Mouse (Mus musculus) bone marrow, adult 2 months (tissue): ENCODE measurements around the gene Pde4d. TPM values are rescaled to one million over a fixed set of nuclear protein-coding genes. Genes with fewer than 3 reads are reported as not detected.

Experiments used
- H3K27ac ChIP-seq: fragments of 200-500 bp; 2 replicates; pipeline ENCODE4 v1.5.1; 2012; ENCODE audit warnings: low read depth, mild to moderate bottlenecking, control low read depth, inconsistent platforms, low read length; ENCODE audit not compliant: control insufficient read depth, poor library complexity, insufficient read depth
- H3K4me1 ChIP-seq: fragments of 200-500 bp; 2 replicates; pipeline ENCODE4 v1.6.1; 2011; ENCODE audit warnings: low read length; ENCODE audit not compliant: control insufficient read depth, insufficient read depth
- H3K4me3 ChIP-seq: fragments of 200-500 bp; replicated peaks from 2 replicates; pipeline ENCODE3; 2011; ENCODE audit warnings: mild to moderate bottlenecking, low read depth, low read length, control low read depth; ENCODE audit not compliant: control insufficient read depth
- CTCF ChIP-seq: fragments of 200-500 bp; IDR thresholded peaks from 2 replicates; pipeline ENCODE4 v1.5.1; 2011; ENCODE audit warnings: low read length, control low read depth; ENCODE audit not compliant: control insufficient read depth, insufficient read depth
- POLR2A ChIP-seq: fragments of 200-500 bp; IDR thresholded peaks from 2 replicates; pipeline ENCODE4 v1.6.1; 2011; ENCODE audit warnings: low read depth, mild to moderate bottlenecking, control low read depth, low read length, borderline replicate concordance; ENCODE audit not compliant: control insufficient read depth
- WGBS: fragments of 180-500 bp; shearing (Covaris S2); methylation state at CpG from one replicate; pipeline ENCODE4 v1.1.7; 2018; 5-methylcytosine and 5-hydroxymethylcytosine counted together
- polyA plus RNA-seq: library from polyadenylated mRNA; stranded (reverse); fragments of >200 nt; gene quantifications from 2 replicates; pipeline ENCODE4 v1.2.4, GENCODE M21; 2011; ENCODE audit warnings: low replicate concordance; ENCODE audit not compliant: missing spikeins, insufficient read depth, insufficient read length

The Pde4d gene
- polyA plus RNA-seq, 1 experiment: 17.6 TPM

DNA sequence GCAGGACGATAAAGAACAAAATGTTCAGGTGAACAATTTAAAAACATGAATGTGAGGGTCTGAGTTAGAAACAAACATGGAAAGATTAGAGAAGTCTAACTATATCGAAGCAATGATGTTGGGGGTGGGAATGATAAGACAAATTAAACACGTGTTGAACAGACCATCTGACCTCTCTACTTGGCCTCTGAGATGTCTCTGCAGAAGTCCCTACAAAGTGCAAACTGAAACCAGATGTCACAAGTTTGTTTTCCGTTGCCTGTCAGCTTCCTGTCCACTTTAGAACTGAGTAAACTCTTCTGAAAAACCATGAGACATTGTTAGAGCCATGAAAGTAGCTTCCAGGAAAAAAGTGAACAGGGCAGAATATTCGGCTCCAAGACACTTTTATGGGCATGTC, 404.3 kb downstream of the Pde4d start:
- H3K4me1 ChIP-seq: no peaks in the 10 kb centered on the region; the same call in 1 of the 2 replicates
- 28% methylated on average over 5 of the region's 5 CpGs for WGBS
- no peak overlapping the region for H3K4me3 ChIP-seq
- TF ChIP-seq CTCF (no peak), POLR2A (no peak)
- H3K27ac ChIP-seq: no peak overlapping the region

DNA sequence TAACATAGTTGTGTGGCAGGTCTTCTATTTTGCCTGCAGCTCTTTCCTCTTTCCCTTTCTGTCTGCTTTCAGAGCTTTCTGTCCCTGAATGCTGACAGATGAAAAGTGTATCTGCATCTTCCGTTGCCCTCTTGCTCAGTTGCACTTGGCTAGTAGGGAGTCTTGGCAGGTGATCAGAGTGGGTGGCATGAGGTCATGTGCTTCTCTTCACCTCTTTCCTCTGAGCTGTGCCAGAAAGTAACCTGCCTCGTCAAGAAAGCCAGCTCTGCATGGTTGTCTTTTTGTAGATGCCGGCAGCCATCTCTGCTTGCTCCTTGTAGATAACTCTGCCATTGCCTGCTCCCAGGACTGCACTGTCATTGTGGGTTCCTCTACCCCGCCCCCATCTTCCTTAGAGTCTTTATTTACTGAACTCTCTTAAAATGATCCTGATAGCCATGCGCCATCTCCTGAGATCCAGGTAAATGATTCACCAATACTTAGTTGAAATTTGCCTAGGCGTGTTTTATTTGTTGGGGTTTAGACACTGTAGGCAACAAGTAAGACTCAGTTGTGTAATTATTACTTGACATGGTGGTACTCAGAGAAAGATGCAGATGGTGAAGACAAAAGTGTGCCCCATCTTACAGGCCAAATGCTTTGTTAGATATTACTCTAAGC, 407.2 kb downstream of the Pde4d start:
- 26% methylated on average over 6 of the region's 6 CpGs for WGBS

DNA sequence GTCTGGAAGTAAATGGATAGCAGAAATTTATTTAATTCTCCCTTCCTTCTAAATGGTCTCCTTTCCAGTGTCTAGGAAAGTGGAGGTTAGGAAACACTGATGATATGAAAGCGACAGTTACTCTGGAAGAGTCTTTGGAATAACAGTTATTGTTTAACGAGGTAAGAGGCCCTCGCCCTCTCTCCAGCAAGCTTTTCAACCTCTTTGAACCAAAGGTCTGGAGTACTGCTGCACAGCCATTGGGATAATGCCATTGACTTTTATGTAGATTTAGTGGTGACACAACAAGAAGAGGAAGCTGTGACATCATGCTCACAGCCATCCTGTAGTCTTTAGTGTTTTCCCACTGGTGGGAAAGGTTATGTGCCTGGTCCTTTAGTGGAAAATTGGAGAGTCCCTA, 409.6 kb downstream of the Pde4d start:
- H3K4me3 ChIP-seq: no peak overlapping the region
- no peaks in the 10 kb centered on the region; the same call in 1 of the 2 replicates for H3K4me1 ChIP-seq
- TF ChIP-seq POLR2A (no peak), CTCF (no peak)
- no peak overlapping the region for H3K27ac ChIP-seq
- 83% methylated on average over 3 of the region's 3 CpGs for whole genome bisulfite sequencing

More for the DNA sequence above, 407.2 kb downstream of the Pde4d start:
- no peaks in the 10 kb centered on the region; the same call in 1 of the 2 replicates for H3K4me1 ChIP-seq
- H3K4me3 ChIP-seq: peak overlapping the region; percentile 51
- H3K27ac ChIP-seq: peak overlapping the region; percentile 59; the same call in 1 of the 2 replicates
- TF ChIP-seq CTCF (no peak), POLR2A (no peak)

DNA sequence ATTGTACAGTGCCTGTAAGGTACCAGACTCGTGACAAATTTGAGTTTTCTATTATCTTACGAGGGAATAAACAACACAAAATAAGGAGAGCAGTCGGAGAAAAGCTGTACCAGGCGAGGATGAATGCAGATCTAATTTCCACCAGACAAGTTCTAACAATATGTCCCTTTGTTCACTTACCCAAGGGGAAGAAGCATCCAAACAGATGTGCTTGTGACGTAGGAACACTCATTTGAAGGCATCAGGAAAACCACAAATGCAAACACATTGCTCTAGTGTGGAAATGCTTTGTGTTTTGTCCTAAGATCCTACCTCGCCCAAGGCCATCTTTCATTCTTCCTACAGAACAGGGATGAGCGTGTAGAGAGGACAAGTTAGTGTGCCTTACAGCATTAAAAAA, 411.0 kb downstream of the Pde4d start:
- Histone ChIP-seq H3K4me1 (no peaks in the 10 kb centered on the region; the same call in 1 of the 2 replicates), H3K27ac (no peak overlapping the region), H3K4me3 (no peak overlapping the region)
- WGBS: 67% methylated on average over 7 of the region's 7 CpGs
- TF ChIP-seq POLR2A (no peak), CTCF (no peak)

DNA sequence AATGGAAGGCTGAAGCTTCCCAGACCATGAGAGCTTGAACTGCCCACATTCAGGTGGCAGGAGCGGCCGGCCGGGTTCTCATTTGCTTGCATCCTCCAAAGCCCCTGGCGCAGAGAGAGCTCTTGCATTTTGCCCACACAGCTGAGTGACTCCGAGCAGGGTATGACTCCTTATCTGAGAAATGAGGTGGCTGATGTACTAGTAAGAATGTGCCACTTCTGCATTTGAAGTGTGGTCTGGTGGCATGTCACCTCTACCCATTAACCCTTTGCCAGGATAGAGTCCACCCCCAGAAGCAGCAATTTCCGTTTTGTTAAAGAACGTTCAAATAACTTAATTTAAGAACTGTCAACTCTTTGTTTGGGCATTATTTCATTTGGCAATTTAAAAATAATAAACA, 412.0 kb downstream of the Pde4d start:
- Histone ChIP-seq H3K4me1 (no peaks in the 10 kb centered on the region; the same call in 1 of the 2 replicates), H3K27ac (no peak overlapping the region), H3K4me3 (no peak overlapping the region)
- WGBS: 39% methylated on average over 7 of the region's 7 CpGs
- no peak for TF ChIP-seq CTCF
- TF ChIP-seq POLR2A: no peak

DNA sequence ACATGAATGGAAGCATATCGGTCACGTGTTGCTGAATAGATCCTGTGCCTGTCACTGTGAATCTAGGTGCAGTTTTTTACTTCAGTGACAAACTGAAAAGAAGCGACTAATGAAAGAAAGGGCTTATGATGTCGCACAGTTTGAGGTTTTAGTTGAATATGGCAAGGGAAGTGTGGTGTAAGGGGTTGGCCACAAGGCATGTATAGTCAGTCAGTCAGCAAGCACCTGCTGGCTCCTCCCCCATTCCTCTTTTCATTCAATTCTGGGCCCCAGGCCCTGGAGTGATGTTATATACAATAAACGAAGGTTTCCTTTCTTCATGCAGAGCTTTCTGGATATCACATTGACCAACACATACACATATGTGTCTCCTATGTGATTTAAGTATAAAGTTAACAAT, 412.4 kb downstream of the Pde4d start:
- WGBS: 42% methylated on average over 5 of the region's 5 CpGs
- Histone ChIP-seq H3K27ac (no peak overlapping the region), H3K4me3 (no peak overlapping the region), H3K4me1 (no peaks in the 10 kb centered on the region; the same call in 1 of the 2 replicates)
- TF ChIP-seq POLR2A: no peak
- TF ChIP-seq CTCF: no peak

DNA sequence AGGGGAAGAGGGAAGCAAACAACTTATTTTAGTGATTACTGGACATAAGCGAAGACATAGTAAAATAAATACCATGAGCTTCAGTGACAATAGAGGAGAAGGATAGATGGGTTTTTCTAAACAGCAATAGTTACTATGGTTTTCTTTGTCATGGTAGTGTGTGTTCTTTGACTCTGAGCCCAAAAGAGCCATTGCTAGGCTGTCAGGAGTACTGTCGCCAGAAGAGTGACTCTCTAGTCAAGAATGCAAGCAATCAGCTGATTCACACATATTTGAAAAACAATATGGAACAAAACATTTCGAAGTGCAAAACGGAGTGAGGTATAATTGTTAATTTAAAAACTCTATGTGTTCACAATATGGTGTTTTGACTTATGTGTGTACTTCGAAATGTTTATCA, 450.4 kb downstream of the Pde4d start:
- TF ChIP-seq CTCF (no peak), POLR2A (no peak)
- Histone ChIP-seq H3K27ac (no peak overlapping the region), H3K4me1 (no peaks in the 10 kb centered on the region), H3K4me3 (no peak overlapping the region)
- WGBS: 81% methylated on average over 5 of the region's 5 CpGs

DNA sequence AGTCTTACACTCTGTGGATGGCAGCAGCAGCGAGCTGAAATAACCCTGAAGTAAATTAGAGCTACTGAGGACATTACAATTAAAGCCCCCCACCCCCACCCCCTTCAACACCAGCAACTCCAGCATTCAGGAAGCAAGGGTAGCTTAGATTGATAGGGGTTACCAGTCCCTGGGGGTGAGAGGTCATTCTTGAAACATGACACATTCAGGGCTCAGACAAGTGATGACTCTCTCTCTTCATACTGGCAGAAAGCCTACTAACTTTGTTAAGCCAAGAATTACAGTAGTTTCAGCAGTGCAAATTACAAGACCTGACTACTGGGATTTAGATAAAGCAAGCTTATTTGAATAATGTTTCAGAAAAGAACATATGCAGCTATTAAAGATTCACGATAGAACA, 455.4 kb downstream of the Pde4d start:
- WGBS: 81% methylated on average over 2 of the region's 2 CpGs
- Histone ChIP-seq H3K4me1 (no peaks in the 10 kb centered on the region), H3K27ac (no peak overlapping the region), H3K4me3 (no peak overlapping the region)
- TF ChIP-seq CTCF (no peak), POLR2A (no peak)

DNA sequence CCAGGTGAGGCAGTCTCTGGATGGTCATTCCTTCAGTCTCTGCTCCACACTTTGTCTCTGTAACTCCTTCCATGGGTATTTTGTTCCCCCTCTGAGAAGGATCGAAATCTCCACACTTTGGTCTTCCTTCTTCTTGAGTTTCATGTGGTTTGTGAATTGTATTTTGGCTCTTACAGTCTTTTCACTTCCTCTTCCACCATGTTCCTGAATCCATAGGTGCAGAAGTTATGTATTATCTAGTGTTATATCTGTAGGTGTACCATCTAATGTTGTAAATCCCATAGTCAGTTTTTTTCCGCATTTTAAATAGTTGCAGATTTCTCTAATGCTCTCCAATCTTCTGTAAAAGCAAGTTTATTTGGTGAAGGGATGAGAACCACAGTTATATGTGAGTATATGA, 459.4 kb downstream of the Pde4d start:
- TF ChIP-seq CTCF: no peak
- no peak for TF ChIP-seq POLR2A
- 59% methylated on average over 2 of the region's 2 CpGs for WGBS
- no peak overlapping the region for H3K27ac ChIP-seq
- no peaks in the 10 kb centered on the region for H3K4me1 ChIP-seq
- no peak overlapping the region for H3K4me3 ChIP-seq
